Mouse (Mus musculus) heart, postnatal 10 days (tissue): ENCODE results near the gene Rps12-ps3. TPM values are rescaled to one million over a fixed set of nuclear protein-coding genes. Genes with fewer than 3 reads are reported as not detected.
A peak's percentile ranks its signal among the peaks of the same experiment; 100 is the strongest.

ENCODE experiments used
- DNase-seq, 2 experiments: peaks; one replicate each; pipeline ENCODE4 v3.0.0; 2021
- intact Hi-C: fragments of 180-260 bp; cut with DNase I; formaldehyde crosslinking; loops from one replicate; pipeline ENCODE4 v1.15.1; 2025
- total RNA-seq, 2 experiments: library from RNA; stranded (reverse); gene quantifications; 2 replicates each; pipeline ENCODE4 v1.2.3; 2021

Rps12-ps3 gene
- total RNA-seq, result 100 to 1,000 TPM; 323 to 397 TPM

- intact Hi-C loops, result no loop called here
- no peak for DNase-seq
These were observed at the start of gene Rps12-ps3 for GRCm38 (mm10) chr19:59321990-59322389. Gene Rps12-ps3 (plus strand): TSS chr19:59322290.

DNA sequence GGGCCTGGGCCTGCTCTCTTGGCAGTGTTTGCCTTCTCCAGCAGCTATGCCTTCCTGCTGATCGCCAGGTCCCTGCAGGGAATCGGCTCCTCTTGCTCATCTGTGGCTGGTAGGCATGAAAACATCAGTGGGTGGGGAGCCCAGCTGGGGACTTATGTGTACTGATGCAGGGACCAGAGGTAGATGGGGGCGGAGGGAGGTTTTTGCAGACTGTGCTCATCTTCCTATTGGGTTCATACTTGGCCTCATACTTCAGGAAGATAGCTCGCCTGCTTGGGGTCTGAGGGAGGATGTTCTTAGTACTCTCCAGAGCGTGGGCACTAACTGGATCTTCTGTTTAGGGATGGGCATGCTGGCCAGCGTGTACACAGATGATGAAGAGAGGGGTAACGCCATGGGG is 48.9 kb upstream of the Rps12-ps3 start:
- intact Hi-C loops, result no loop called here

DNA sequence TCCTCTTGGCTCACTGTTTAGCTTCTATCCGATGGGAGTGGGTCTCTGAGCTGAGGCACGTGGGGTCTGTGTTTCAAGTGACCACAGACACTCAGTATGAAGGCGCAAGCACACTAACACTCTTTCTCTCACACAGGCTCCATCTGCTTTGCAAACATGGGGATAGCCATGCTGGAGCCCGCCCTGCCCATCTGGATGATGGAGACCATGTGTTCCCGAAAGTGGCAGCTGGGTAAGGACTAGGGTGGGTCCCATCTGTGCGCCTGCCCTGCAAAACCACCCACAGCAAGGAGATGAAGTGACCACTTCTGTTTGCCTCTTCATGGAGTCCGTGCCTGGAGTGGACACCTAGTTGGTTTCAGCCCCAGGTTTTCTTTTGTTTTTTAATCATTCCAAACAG is 45.7 kb upstream of the Rps12-ps3 start:
- DNase-seq, result no peak
- intact Hi-C loops, result no loop called here

More for the DNA sequence above, 48.9 kb upstream of the Rps12-ps3 start:
- DNase-seq, result no peak

- intact Hi-C loops, result no loop called here
- DNase-seq, result peak; percentile 30 to 35
These were observed 41.2 kb upstream of the Rps12-ps3 start for GRCm38 (mm10) chr19:59280841-59281240.

GRCm38 (mm10) chr19:59282001-59282400 is 40.1 kb upstream of the Rps12-ps3 start:
- no peak for DNase-seq
- intact Hi-C loops, result no loop called here

GRCm38 (mm10) chr19:59289042-59289441 is 33.0 kb upstream of the Rps12-ps3 start:
- intact Hi-C loops, result no loop called here
- no peak for DNase-seq

DNA sequence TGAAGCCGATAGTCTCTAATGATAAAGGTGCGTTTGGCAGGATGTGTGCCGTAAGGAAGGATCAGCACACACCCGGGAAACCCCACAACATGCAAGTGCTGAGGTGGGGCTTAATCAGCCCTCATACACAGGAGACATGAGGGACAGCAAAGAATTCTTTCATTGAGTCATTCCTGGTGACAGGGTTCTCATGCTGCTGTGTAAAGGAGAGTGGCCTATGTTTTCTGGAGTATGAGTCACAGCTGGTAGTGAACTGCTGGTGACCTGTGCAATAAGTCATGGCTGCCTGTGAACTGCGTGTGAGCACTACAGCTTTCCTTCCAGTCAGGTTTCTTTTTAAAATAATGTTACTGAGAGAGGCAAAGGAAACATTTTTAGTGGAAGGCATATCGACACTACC is 32.3 kb upstream of the Rps12-ps3 start:
- intact Hi-C loops, result no loop called here
- DNase-seq, result no peak

DNA sequence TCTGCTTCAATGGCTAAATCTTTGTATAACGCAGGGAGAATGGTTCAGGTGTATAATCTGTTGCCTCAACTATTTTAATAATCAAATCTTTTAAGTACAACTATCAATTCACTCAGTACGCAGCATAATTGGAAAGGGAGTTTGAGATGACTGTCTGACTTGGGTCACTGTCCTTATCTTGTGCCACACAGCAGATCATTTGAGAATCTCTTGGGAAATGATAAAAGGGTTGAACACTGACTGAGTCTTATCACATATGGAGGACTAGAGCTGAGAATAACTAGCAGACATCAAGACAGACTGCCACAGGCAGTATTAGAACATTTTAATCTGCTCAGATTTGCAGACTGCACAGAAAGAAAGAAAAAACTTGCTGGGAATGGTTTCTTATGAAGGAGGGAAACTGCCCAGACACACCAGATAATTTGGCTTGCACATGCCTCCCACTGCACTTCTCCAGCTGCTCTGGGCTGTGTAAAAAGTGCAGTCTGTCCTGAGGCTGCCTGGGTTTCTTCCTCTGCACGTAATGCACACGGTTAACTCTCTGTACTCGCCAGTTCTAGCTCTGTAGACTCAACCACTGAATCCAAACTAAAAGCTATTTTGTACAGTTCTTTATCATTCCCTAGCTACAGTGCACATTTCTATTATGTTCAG is 29.8 kb upstream of the Rps12-ps3 start:
- DNase-seq, result peak; percentile 6 to 13
- intact Hi-C loops, result no loop called here

DNA sequence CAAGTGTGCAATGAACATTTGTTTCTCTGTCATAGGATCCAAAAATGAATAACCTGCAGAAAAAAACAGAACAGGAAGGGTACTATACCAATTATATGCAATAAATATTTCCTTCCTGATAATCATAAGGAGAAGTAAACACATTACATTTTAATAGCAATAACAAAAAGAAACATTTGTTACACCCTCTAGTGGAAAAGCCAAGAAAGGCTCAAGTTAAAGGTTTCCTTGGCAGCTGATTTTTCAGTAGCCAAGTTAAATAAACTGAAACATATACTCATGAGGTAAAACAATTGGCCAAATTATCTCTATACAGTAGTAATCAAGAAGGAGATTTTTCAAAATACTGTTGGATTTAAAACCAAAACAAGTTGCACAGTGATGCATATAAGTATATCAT is 6.8 kb upstream of the Rps12-ps3 start:
- intact Hi-C loops, result no loop called here
- DNase-seq, result no peak

GRCm38 (mm10) chr19:59316571-59316970 is 5.5 kb upstream of the Rps12-ps3 start:
- intact Hi-C loops, result loop anchor here (1.0 kb wide), 1 partner anchor 77 kb away; no protein-coding TSS in a partner anchor
- peak; percentile 21 to 53 for DNase-seq

DNA sequence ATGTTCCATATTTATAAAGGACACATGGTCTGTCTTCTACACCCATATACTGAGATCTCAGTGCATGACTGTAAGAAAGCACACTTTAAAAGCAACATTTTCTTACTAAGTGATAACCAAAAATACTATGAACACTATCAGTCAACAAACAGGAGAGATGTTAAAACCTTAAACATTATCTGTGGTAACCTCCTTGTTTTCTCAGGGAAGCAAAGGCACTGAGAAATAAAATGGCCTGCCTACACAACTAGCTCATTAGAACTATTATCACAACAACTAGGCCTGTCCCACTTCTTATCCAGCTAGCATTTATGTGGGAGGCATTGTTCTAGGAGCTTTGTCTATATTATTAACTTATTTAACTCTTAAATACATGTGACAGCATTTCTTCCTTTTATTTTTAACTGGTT is 8.7 kb downstream of the Rps12-ps3 start:
- no peak for DNase-seq
- intact Hi-C loops, result no loop called here

DNA sequence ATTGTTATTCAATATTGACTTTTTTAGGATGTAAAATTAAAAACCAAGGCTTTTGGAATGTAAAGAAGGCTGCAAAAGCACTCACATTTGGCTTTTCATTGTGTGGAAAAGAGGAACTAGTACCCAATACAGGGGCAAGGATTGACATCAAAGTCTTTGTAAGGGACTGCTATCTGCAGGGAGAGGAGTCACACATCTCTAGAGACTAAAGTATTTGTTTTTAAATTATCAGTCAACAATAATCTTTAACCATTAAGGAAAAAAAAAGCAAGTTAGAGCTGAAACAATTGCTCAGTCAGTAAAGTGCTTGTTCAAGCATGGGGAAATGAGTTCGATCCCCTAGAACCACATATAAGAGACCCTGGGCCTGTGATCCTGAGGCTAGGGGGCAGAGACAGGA is 14.6 kb downstream of the Rps12-ps3 start:
- intact Hi-C loops, result no loop called here
- DNase-seq, result no peak

- intact Hi-C loops, result no loop called here
- DNase-seq, result no peak
These were observed 16.0 kb downstream of the Rps12-ps3 start for GRCm38 (mm10) chr19:59337872-59338681.

- DNase-seq, result no peak
- intact Hi-C loops, result no loop called here
These were observed 17.8 kb downstream of the Rps12-ps3 start for GRCm38 (mm10) chr19:59339908-59340307.

DNA sequence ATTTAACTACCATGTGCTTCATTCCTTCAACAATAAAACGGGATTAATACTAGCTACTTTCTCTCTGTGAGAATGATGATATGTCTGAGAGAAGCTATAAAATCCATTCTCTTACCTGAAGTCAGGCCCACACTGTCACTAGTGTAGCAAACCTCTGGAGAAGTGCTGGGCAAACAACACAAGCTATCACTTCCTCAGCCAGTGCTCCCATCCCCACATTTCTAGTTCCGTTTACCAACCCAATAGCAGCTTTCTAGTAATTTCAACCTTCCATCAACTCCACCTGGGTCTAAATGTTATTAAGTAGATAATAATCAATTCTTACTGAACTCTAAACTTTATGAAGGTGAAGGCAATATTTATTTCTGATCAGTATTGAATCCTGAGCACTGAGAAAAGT is 20.9 kb downstream of the Rps12-ps3 start:
- intact Hi-C loops, result no loop called here
- no peak for DNase-seq

DNA sequence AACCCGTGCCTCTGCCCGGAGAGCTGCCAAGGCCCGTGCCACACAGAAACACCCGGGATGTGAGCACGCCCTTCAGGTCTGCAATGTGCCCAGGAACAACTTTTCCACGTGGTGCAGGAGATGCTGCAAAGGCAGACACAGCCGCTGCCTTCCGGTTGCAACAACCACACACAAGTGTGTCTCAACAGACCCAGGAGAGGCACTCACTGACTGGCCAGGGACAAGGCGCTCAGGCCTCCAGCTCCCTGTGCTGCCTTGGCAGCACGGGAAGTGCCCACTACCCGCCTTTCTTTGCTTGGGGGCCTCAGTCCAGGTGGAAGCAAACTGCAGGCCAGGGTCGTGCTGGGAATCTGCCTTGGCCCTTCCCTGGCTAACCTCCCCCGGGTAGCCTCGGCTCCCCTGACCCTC is 22.2 kb downstream of the Rps12-ps3 start:
- intact Hi-C loops, result no loop called here
- DNase-seq, result peak; percentile 41 to 45

DNA sequence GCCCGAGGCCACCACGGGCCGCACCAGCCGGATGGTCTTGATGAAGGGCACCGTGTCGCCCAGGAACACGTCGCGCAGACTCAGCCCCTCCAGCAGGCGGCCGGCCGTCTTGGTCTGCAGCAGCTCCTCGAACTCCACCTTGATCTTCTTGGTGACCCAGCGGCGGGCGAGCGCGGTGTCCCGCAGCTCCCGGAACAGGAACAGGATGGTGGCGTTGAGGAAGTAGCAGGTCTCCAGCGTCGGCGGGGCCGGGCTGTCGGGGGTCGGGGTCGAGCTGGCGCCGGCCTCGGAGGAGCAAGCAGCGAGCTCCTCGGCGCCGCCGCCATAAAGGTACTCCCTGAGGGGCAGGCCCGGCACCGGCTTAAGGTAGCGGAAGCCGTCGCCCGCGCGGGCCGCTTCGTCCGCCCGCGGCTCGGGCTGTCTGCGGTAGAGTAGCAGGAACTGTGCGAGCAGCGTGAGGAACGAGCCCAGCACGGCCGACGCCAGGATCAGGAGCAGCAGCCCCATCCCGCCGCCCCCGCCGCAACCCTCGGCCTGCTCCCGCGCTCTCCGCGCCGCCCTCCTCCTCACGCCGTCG is 23.1 kb downstream of the Rps12-ps3 start:
- intact Hi-C loops, result no loop called here

GRCm38 (mm10) chr19:59345658-59346283 is 23.7 kb downstream of the Rps12-ps3 start, which contains the start of gene Pdzd8:
Gene Pdzd8 (minus strand): TSS chr19:59345780.
- intact Hi-C loops, result no loop called here
- peak; percentile 92 for DNase-seq

More for the DNA sequence above, 23.1 kb downstream of the Rps12-ps3 start:
- DNase-seq, result peak; percentile 62 to 68

- intact Hi-C loops, result no loop called here
- no peak for DNase-seq
These were observed 24.2 kb downstream of the Rps12-ps3 start for GRCm38 (mm10) chr19:59346325-59346724.

- no peak for DNase-seq
- intact Hi-C loops, result no loop called here
These were observed 27.4 kb downstream of the Rps12-ps3 start for GRCm38 (mm10) chr19:59349329-59349960.
